Mouse (Mus musculus) adrenal gland, adult 2 months (tissue): ENCODE measurements around the gene Apeh. TPM values are rescaled to one million over a fixed set of nuclear protein-coding genes. Genes with fewer than 3 reads are reported as not detected.

Experiments used
- DNase-seq: peaks from one replicate; pipeline ENCODE4 v3.0.0; 2021
- polyA plus RNA-seq: library from polyadenylated mRNA; depleted of rRNA; stranded (reverse); fragments of >200 nt; gene quantifications from 2 replicates; pipeline ENCODE4 v1.2.3, GENCODE M21; 2012
- total RNA-seq, 2 experiments: library from RNA; stranded (reverse); gene quantifications; 2 replicates each; pipeline ENCODE4 v1.2.3; 2021

Apeh gene
- total and polyA plus RNA-seq, 3 experiments = 90.2 to 121 (median 91.6) TPM

DNA sequence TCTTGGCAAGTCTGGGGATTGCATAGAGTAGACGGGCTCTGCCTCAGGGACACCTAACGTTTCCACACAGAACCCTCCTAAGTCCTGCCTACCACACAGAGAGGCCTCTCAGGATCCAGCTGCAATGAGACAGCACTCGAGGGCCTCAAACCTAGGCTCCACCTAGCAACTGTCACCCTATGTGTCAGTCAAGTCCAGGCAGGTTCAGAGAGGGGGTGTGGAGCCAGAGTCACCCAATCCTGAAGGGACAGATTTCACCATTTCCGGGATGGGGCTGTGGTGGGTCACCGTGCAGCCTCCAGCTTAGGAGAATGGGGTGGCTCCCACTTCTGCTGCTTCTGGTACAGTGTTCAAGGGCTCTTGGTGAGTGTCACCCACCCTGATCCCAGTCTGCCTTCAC is 14.2 kb downstream of the Apeh start, which contains the start of gene Mst1:
Gene Mst1 (plus strand): TSS at position 269 of the 400 bp plus-strand sequence.
- no peak for DNase-seq

DNA sequence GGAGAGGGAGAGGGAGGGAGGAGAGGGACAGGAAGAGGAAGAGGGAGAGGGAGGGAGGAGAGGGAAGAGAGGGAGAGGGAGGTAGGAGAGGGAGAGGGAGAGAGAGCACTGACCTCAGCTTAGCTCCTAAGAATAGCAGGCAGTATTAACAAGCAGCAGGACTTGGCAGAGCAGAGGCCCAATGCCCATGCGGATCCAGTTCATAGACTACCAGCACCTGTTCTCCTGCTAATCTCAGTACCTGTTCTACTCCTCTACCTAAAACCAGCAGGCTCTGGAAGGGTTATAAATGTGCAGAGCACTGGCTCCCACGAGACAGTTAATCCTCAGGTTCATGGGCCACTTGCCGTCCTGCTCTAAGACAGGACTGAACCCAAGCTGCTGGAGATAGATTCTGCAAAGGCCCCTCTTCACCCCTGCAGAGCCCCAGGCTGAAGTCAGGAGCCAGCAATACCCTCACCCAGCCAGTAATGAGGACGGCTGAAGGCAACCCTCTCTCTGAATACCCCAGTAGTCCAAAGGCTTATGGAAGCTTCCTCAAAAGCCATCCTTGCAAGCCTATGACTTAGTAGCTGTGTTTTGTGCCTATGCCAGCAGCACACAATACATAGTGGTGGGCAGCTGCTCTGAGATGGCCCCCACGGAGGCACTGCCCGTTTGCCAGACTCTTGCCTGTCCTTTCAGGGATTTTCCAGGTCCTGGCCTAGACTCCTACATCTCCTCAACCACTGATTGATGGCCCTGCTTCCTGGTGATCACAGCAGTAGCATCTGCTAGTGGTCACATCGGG is 21.1 kb downstream of the Apeh start:
- no peak for DNase-seq

DNA sequence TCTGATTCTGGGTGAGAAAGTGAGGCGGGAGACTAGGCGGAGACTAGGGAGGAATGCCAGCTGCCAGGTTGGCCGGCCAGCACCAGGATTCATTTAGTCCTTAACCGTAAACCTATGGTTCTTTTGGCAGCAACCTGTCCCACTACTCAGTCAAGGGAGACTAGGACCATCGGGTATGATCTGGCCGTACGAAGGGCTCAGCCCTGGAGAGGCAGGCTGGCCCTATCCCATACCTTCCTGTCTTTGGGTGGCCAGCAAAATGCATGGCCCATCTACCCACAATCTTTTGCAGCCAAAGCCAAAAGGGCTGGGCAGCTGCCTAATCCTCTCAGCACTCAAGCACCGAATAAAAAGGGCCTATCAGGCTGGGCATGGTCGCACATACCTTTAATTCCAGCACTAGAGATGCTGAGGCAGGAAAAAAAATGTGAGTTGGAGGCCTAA is 21.9 kb downstream of the Apeh start:
- no peak for DNase-seq

DNA sequence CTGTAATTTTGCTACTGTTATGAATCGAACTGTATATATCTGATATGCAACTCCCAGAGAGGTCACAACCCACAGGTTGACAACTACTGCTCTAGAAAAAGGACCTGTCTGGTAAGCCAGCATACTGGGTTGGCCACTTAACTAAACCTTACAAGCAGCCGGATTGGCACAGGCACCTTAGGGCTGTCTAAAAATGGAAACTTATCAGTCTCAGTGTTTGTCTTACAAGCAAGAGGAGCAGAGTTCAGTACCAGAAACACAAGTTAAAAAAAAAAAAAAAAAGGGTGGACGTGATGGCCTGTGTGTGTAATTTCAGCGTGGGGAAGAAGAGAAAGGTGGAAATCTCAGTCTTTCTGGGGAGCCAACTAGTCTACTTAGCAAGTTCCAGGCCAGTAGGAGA is 22.6 kb downstream of the Apeh start:
- no peak for DNase-seq

DNA sequence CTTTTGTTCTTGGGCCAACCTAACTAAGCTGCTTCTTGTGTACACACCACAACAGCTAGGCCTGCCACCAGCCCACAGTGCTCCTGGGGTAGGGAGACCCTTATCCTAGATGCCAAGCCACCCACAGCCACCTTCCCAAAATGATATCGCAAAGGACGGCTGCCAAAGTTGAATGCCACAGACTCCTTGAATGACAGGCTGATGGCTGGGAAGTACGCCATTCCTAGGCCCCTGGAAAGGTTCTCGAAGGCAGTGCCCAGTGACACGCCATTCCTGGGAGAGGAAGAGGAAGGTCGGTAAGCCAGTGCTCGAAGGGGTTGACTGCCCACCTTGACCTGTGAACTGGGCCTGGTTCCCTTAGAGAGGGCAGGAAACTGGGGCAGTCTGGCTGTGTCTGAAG is 24.9 kb downstream of the Apeh start:
- no peak for DNase-seq

DNA sequence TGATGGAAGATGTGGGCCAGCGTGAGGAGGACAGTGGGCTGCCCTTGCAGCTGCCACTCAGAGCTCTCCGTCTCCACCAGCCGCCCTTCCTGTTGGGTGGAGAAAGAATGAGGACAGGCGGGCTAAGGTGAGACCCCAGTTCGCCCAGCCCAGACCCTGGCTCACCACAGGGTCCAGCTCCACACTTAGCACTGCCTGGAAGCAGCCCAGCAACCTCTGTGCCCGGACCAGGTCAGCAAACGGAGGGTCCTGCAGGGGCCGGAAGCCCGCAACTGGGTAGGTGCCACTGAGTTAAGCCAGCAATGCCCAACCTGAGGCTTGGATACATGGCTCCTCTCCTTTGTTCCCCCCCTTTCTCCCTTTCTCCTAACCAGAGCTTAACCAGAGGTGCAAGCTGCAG is 25.4 kb downstream of the Apeh start:
- DNase-seq = no peak

DNA sequence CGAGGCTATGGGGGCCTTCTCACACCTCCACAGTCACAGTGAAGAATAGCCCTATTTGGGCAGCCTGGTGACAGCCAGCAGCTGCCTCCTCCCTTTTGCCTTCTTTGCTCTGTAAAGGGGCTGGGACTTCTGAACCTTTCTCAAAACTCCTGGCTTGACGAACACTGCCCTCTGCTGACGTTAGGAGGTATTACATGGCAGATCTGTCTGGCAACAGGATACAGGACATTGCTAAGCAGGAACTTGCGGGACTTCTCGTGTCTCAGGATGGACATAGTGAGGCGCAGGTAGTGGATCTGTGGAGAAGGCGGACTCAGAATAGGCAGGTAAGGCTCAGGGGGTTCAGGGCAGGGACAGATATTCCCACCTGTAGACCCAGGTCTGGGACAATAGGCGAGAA is 26.5 kb downstream of the Apeh start:
- peak; percentile 83 for DNase-seq

DNA sequence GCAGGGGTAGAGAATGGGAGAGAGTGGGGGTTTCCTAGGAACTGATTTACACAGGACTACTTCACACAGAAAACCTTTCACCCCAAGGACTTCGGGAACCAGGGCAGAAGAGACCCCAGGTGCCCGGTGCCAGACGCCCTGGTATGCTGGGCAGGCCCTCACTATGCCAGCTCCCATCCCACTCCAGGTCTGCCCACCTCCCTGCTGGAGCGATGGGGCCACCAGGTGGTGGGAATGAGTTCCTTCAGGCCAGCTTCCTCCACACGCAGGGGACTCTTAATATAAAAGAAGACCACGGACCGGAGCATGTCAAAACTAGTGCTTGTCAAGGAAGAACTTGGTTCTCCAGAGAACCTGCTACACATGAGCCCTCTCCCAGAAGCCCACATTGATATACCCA is 27.2 kb downstream of the Apeh start:
- DNase-seq = no peak

DNA sequence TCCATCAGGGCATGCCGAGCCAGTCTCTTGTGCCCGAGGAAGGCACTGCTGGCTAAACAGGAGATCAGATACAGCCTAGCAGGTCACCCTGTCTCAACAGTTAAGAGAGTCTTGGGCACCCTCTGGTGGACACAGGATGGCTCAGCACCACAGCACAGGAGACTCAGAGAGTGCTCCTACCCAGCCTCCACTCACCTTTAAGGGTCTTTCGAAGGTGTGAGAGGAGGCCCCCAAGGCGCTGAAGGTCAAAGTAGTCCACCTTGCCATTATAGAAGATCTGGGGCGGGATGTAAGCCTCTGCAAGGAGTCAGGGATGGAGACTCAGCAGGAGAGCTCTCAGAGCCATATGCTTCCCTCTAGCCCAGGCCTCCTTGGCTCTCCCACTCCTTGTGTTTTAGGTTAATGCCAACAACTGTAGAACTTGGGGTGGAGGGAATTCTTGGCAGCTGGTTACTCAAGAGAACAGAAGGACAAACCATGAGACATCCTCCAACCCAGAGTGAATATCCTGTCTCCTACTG is 28.9 kb downstream of the Apeh start:
- DNase-seq = peak; percentile 74

DNA sequence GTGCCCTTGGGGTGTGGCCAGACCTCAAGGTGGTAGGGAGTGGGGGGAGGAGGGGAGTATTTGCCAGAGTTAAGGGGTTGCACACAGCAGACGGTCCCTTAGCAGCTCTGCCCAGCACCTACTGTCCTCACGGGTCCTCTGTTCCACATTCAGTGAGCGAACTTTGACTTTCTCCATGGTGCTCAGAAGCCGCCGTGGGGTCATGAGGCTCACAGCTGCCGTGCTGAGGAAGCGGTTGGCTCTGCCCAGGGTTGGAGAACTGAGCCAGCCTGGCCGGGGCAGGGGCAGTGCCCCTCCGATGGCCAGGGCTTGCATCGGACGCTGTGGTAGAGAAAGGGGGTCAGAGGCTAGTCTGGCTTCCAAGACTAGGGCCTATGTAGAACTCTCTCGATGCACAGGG is 31.0 kb downstream of the Apeh start:
- no peak for DNase-seq

DNA sequence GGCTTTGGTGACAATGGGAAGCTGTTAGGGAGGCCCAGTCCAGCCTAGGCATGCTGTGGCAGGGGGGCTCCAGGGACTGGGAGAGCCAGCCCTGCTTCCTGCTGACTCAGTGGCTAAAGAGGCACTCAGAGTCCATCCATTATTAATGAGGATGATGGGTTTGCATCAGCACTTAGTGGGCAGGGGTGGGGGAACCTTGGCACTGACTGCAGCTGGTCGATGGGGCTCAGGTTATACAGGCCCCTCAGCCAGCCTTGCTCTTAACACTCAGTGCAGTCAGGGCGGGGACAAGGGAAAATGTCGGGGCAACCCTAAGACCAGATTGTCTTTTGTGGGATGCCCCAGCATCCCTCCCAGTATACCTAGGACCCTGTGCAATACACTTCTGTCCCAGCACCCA is 32.3 kb downstream of the Apeh start:
- DNase-seq = no peak

DNA sequence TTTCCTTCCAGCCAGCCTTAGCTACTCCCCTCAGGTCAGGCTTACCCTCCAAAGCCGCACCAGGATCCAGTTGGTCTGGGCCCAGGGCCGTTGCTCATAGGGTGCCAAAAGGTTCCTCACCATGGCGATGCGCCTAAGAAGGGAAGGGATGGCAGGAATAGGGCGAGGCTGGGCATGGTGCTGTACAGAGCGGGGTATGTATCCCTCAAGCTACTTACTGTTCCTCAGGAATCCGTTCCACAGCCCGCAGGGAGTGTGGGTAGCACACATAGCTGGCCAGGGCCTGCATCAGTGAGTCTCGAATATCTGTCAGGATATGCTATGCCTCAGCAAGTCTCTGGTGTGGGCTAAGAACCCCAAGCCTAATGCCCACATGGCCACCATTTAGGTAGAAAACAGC is 36.1 kb downstream of the Apeh start:
- DNase-seq = no peak

DNA sequence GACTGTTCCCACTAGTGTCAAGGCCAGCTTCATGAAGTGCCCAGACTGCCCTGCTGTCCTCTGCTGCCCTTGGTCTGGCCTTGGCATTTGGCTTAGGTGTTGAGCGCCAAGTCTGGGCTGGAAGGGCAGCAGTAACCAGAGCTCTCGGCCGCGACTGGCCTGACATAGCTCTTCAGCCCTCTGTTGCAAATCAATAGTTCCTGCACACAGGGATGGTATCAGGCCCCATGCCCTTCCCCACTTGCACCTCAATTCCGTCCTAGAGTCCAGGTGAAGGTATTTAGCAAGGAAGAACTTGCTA is 37.2 kb downstream of the Apeh start:
- peak; percentile 90 for DNase-seq

DNA sequence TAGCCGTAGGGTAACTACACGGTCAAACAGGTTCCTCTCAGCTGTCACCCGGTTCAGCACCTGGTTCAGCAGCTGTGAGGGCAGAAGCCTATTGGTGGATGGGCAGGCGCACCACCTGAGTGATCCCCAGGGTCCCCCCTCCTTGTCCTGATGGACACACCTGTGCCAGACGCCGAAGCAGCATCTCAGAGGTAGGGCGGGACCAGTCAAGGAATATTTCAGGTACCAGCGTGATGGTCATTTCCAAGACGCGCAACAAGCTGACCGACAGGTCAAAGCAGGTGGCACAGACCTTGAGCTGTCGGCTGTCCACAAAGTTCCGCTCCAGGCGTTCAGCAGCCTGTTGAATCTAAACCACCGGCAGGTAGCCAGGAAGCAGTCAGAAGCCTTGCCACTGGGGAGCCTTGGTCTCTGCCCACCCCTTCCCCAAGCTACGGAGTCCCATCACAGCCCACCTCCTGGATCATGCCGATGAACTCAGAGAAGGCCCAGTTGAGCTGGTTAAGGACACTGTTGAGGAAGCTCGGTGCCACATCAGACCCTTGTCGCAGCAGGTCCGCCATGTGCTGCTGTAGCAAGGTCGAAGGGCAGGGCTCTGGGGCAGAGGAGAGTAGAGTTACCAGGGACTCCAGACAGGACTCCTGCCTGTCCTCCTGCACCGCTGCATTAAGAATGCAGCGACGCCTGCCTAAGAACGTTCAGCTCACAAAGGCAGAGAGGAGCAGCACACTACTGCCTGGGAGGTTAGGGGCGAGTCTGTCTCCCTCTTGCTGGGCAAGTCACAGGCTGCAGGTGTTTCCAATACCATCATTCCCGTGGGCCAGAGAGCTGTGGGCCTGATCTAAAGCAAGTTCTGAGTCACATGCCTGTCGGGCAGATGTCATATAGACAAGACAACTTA is 37.8 kb downstream of the Apeh start:
- no peak for DNase-seq

DNA sequence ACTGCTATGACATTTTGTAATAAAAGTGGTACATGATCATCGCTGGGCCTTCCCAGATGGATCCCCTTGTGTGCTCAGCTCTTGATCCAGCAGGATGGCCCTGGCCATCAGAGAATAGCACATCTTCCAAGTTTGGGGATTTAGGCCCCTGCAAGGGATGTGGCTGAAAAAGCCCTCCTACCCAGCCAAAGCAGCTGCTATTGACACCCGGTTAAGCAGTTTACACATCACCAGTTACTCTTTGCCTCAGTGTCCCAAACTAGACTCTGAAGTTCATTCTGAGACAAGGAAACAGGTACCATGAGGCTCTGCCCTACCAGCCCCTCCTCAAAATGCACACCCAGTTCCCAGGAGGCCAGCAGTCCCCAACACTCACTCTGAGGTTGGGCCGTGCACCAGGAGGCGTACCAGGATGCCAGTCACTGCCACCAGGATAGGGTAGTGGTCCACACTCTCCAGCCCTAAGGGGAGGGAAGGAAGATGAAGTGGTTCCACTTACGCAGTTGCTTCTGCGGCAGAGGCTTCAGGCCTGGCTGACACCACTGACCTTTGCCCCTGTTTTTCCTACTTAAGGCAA is 38.7 kb downstream of the Apeh start:
- DNase-seq = no peak

DNA sequence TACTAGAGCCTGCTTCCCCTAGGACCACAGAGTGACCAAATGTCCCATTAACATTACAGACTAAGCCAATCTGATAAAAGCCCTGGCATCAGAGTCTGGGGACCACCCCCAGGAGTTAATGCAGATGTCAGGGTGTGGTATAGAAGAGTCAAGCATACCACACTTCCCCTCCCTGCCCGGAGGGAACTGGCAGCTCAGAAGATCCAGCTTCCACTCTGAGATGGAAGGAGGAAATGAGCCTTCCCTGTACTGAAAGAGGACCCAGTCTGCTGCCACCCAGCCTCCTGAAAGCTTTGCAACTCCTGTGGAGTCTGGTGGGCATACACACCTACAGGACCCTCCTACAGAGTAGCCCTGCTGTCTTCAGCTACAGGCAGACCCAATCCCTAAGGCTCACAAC is 39.3 kb downstream of the Apeh start:
- DNase-seq = no peak

DNA sequence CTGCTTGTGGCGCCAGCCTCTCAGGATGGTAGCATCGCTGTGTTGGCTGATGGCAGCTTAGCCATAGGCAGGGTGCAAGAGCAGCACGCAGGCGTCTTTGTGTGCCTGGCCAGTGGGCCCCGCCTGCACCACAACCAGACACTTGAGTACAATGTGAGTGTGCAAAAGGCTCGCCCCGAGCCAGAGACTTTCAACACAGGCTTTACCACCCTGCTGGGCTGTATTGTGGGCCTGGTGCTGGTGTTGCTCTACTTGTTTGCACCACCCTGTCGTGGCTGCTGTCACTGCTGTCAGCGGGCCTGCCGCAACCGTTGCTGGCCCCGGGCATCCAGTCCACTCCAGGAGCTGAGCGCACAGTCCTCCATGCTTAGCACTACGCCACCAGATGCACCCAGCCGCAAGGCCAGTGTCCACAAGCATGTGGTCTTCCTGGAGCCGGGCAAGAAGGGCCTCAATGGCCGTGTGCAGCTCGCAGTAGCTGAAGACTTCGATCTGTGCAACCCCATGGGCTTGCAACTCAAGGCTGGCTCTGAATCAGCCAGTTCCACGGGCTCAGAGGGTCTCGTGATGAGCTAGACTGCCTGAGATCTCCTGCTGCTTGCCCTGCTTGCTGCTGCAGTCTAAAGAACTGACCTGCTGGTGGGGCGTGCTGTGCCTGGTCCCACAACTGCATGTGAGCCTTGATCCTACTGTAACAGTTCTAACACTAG is 39.9 kb downstream of the Apeh start:
- DNase-seq = no peak

DNA sequence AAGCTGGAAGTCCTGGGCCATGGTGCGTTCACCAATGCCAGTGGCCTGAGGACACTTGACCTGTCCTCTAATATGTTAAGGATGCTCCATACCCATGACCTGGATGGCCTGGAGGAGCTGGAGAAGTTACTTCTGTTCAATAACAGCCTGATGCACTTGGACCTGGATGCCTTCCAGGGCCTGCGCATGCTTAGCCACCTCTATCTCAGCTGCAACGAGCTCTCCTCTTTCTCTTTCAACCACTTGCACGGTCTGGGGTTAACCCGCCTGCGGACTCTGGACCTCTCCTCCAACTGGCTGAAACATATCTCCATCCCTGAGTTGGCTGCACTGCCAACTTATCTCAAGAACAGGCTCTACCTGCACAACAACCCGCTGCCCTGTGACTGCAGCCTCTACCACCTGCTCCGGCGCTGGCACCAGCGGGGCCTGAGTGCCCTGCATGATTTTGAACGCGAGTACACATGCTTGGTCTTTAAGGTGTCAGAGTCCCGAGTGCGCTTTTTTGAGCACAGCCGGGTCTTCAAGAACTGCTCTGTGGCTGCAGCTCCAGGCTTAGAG is 40.7 kb downstream of the Apeh start:
- no peak for DNase-seq

DNA sequence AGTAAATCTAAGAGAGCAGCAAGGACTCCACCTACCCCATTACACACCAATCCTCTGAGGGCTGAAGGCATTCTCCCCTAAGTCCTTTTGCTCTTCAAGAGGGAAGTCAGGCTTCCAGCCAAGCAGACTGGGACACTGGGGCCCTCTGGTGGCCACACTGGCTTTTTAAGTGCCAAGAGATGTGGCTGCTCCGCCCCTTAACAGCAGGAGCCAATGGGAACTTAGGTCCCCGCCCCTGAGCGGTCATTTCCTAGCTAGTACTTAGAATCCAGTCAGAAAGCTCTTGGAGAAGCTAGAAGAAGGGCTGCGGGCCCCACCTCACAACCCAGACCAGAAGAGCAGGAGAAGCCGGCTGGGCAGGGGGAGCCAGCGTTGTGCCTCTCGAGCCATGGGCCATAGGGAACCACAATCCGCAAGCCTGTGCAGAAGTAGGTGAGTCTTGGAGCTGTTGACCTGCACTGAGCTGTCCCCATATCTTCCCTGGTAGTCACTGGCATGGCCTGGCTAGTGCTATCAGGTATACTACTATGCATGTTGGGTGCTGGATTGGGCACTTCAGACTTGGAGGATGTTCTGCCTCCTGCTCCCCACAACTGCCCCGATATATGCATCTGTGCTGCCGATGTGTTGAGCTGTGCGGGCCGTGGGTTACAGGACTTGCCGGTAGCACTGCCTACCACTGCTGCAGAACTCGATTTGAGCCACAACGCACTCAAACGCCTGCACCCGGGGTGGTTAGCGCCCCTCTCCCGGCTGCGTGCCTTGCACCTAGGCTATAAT is 41.3 kb downstream of the Apeh start, which contains the start of gene Amigo3:
Gene Amigo3 (plus strand): TSS at position 275 of the 780 bp plus-strand sequence.
- peak; percentile 96 for DNase-seq

DNA sequence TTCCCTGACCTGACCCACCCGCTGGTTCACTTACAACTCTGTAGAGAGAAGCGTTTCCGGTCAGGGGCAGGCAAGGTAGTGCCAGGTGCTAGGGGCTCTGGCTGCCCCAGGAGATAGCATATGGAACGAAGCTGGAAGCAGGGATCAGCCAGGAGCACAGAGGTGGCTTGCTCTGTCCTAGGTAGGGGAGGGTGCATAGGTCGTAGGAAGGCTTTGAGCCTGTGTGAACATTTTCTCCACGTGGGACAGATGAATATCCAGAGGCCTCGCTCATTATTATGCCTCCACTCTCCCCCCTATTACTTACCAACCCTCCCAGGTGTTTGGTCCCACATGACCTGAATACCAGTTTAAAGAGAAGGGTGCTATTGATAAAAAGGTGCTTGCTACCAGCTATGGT is 42.0 kb downstream of the Apeh start:
- no peak for DNase-seq

DNA sequence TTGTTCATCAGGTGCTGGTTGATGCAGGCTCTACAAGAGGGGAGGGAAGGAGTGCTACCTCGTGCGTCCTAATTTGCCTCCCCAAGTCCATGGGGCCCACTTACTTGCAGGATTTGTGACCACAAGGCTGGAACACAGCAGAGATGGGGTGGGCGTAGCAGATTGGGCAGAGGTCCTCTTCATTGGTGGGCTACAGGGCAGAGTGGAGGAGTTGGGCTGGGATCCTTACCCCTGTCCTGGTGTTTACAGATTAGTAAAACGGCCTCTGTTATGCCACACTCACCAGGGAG is 42.5 kb downstream of the Apeh start:
- DNase-seq = no peak
